Mouse (Mus musculus) C3H10T1/2 (cell line): ENCODE measurements around the gene Kprp. TPM values are rescaled to one million over a fixed set of nuclear protein-coding genes. Genes with fewer than 3 reads are reported as not detected.

Source experiments
- polyA plus RNA-seq, 2 experiments: library from polyadenylated mRNA; unstranded; fragments of >200 nt; fragmentation: generic; extraction: Trizol; gene quantifications; one replicate each; pipeline ENCODE4 v1.2.1; 2012; ENCODE audit warnings: missing spikeins in 2 of 2

Kprp gene
- under 1 TPM in 1 of 2 experiments, not detected in 1; 0.04 TPM for polyA plus RNA-seq

GRCm38 (mm10) chr3:92827108-92827507 lies at the start of gene Kprp:
TSS of gene Kprp (minus strand) at chr3:92827247.

GRCm38 (mm10) chr3:92870116-92870515 lies 43.1 kb upstream of the Kprp start, which contains the start of gene 2310050C09Rik:
TSS of gene 2310050C09Rik (minus strand) at chr3:92870216.

GRCm38 (mm10) chr3:92851186-92851585 lies 24.1 kb upstream of the Kprp start, which contains the start of gene Lce1l:
TSS of gene Lce1l (minus strand) at chr3:92851286.

GRCm38 (mm10) chr3:92807791-92808190 lies 19.3 kb downstream of the Kprp start, which contains the start of gene Lce1k:
TSS of gene Lce1k (minus strand) at chr3:92807891.

GRCm38 (mm10) chr3:92790414-92790813 lies 36.6 kb downstream of the Kprp start, which contains the start of gene Lce1j:
TSS of gene Lce1j (minus strand) at chr3:92790514.

GRCm38 (mm10) chr3:92778799-92779198 lies 48.2 kb downstream of the Kprp start, which contains the start of gene Lce1i:
TSS of gene Lce1i (minus strand) at chr3:92778899.

Other genes with a start within 250 kb of the Kprp start
- not detected for gene Smcp, start 238.2 kb downstream of the Kprp start, polyA plus RNA-seq
- gene 2210017I01Rik, start 219.8 kb downstream of the Kprp start, polyA plus RNA-seq, result not detected
- not detected for gene Lce6a, start 205.6 kb downstream of the Kprp start, polyA plus RNA-seq
- not detected for gene Lce1a1, start 178.9 kb downstream of the Kprp start, polyA plus RNA-seq
- not detected for gene Lce1b, start 170.3 kb downstream of the Kprp start, polyA plus RNA-seq
- gene Lce1a2, start 156.9 kb downstream of the Kprp start, polyA plus RNA-seq, result not detected
- gene Lce1c, start 148.0 kb downstream of the Kprp start, polyA plus RNA-seq, result not detected
- not detected for gene Lce1d, start 140.0 kb downstream of the Kprp start, polyA plus RNA-seq
- gene Lce1e, start 118.2 kb downstream of the Kprp start, polyA plus RNA-seq, result not detected
- gene Lce1f, start 106.9 kb downstream of the Kprp start, polyA plus RNA-seq, result not detected
- gene Gm38119, start 88.2 kb downstream of the Kprp start, polyA plus RNA-seq, result not detected
- under 1 TPM in 1 of 2 experiments, not detected in 1; 0.39 TPM for gene Lce1g, start 74.9 kb downstream of the Kprp start, polyA plus RNA-seq
- under 1 TPM in 1 of 2 experiments, not detected in 1; 0.08 TPM for gene Lce1h, start 62.2 kb downstream of the Kprp start, polyA plus RNA-seq
- gene Lce1i, start 48.3 kb downstream of the Kprp start, polyA plus RNA-seq, result not detected
- gene Lce1j, start 36.7 kb downstream of the Kprp start, polyA plus RNA-seq, result not detected
- gene Lce1k, start 19.4 kb downstream of the Kprp start, polyA plus RNA-seq, result not detected
- not detected for gene Lce1l, start 24.0 kb upstream of the Kprp start, polyA plus RNA-seq
- gene 2310050C09Rik, start 43.0 kb upstream of the Kprp start, polyA plus RNA-seq, result not detected
- not detected for gene Lce3a, start 99.0 kb upstream of the Kprp start, polyA plus RNA-seq
- gene Lce3b, start 105.7 kb upstream of the Kprp start, polyA plus RNA-seq, result not detected
- gene Lce3c, start 117.2 kb upstream of the Kprp start, polyA plus RNA-seq, result not detected
- not detected for gene Lce3d, start 130.1 kb upstream of the Kprp start, polyA plus RNA-seq
- not detected for gene Lce3e, start 139.8 kb upstream of the Kprp start, polyA plus RNA-seq
- gene Lce3f, start 165.0 kb upstream of the Kprp start, polyA plus RNA-seq, result not detected
- under 1 TPM; 0.09 to 0.16 TPM for gene Crct1, start 188.4 kb upstream of the Kprp start, polyA plus RNA-seq
- not detected for gene Lce1m, start 191.8 kb upstream of the Kprp start, polyA plus RNA-seq
- gene Gm4858, start 241.6 kb upstream of the Kprp start, polyA plus RNA-seq, result not detected